Mouse (Mus musculus) erythroblast, embryonic 14.5 days (primary cell): ENCODE measurements around the gene Mta1. TPM values are rescaled to one million over a fixed set of nuclear protein-coding genes. Genes with fewer than 3 reads are reported as not detected.

Source experiments
- H3K27me3 ChIP-seq: 2 replicates; pipeline ENCODE4 v1.6.1; 2012; ENCODE audit warnings: inconsistent platforms; ENCODE audit not compliant: control insufficient read depth
- H3K36me3 ChIP-seq: 2 replicates; pipeline ENCODE4 v1.6.1; 2012; ENCODE audit warnings: mild to moderate bottlenecking, inconsistent platforms; ENCODE audit not compliant: control insufficient read depth
- H3K4me1 ChIP-seq: 2 replicates; pipeline ENCODE4 v1.6.1; 2012; ENCODE audit warnings: inconsistent platforms; ENCODE audit not compliant: control insufficient read depth
- H3K4me3 ChIP-seq: replicated peaks from 2 replicates; pipeline ENCODE3; 2012; ENCODE audit warnings: moderate library complexity, mild to moderate bottlenecking, inconsistent platforms
- H3K9me3 ChIP-seq: 2 replicates; pipeline ENCODE4 v1.6.1; 2012; ENCODE audit warnings: low read length, inconsistent platforms, mixed read lengths; ENCODE audit not compliant: control insufficient read depth
- GATA1 ChIP-seq: IDR thresholded peaks from 2 replicates; pipeline ENCODE4 v1.6.1; 2012; ENCODE audit warnings: low read length, inconsistent platforms, mixed read lengths
- TAL1 ChIP-seq: IDR thresholded peaks from 3 replicates; pipeline ENCODE4 v1.6.1; 2012; ENCODE audit warnings: low read length, inconsistent platforms, mixed read lengths
- polyA plus RNA-seq: library from polyadenylated mRNA; stranded (reverse); fragments of >175 nt; gene quantifications from 2 replicates; pipeline ENCODE4 v1.2.3, GENCODE M21; 2012

Mta1 gene
- polyA plus RNA-seq, 1 experiment = 18.5 TPM

DNA sequence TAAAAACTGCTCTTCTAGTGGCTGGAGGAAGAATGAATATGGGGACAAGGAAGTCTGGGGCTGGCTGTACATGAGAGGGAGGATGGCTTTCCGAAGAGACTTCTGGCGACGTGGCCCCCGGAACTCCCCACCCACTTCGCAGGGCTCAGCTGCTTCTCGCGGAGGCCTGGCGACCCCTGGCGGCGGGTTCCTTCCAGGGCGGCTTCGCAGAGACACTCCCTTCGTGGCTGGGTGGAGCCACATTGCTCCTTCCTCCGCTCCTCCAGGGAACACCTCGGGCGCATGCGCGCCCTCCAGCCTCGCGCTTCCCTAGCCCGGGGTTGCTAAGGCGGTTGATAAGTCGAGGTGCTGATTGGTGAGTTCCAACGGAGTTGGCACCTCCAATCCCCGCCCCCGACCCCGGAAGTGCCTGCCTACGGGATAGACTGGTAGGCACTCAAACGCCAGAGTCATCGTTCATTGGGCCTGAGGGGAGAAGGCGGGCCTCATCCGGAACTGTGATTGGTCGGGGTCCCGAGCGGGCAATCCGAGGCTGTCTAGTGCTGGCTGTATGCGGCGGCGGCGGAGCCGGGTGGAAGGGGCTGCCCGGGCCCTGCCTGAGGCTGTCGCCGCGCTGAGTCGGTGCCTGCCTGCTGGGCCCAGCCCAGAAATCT is 57.9 kb downstream of the Mta1 start, which contains the start of gene Tedc1:
Tedc1 (plus strand) TSS at position 535 of the 653 bp plus-strand sequence.
- Histone ChIP-seq H3K36me3 (peaks cover 27% of the 10 kb centered on the region), H3K4me3 (peak within 1 kb of the TSS; percentile 72), H3K4me1 (peaks cover 58% of the 10 kb centered on the region)

DNA sequence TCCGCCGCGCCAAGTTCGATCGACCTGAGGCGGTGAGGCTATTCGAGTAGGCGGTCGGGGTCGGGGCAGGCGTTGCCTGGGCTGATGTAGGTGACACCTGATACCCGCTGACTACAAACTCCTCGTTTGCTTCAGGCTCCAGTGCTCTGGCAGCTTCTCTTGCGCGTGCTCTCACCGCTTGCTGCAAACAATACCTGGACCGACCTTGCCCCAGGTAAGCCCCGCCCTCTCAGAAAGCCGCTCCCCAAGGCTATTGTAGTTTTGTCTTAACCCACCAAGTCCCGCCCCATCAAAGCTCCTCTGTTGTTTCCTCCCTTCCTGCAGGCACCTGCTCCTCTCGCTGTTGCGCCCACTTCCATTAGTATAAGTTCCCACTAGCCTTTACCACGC is 58.5 kb downstream of the Mta1 start:
- H3K4me1 ChIP-seq = peaks cover 53% of the 10 kb centered on the region
- TF ChIP-seq GATA1 = no peak
- TF ChIP-seq TAL1 = no peak
- peak overlapping the region; percentile 72 for H3K4me3 ChIP-seq
- peaks cover 32% of the 10 kb centered on the region for H3K36me3 ChIP-seq
- H3K27me3 ChIP-seq = peaks cover 23% of the 10 kb centered on the region
- H3K9me3 ChIP-seq = no peaks in the 10 kb centered on the region

More for the DNA sequence above, 57.9 kb downstream of the Mta1 start, which contains the start of gene Tedc1:
- Histone ChIP-seq H3K9me3 (no peaks in the 10 kb centered on the region), H3K27me3 (peaks cover 28% of the 10 kb centered on the region)
- no peak for TF ChIP-seq TAL1
- TF ChIP-seq GATA1 = no peak

DNA sequence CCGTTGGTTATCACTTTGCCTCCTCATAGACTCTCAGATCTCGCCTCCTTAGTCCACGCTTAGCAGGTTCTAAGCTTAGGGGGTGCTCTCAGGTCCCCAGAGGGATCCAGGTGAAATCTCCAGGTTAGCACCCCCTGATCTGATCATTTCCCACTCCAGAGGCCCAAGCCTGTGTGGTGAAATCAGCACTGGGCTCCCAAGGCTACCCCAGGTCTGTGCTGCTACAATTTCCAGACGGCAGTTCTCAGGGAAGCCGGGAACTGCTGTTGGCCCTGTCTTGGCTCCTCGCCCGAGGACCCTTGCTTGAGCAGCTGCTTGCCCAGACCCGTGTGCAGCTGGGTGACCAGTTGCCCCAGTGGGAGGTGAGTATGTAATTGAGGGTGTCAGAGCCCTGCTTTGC is 58.9 kb downstream of the Mta1 start:
- Histone ChIP-seq H3K27me3 (peaks cover 18% of the 10 kb centered on the region), H3K4me3 (peak overlapping the region; percentile 72), H3K4me1 (peaks cover 48% of the 10 kb centered on the region), H3K36me3 (peaks cover 37% of the 10 kb centered on the region), H3K9me3 (no peaks in the 10 kb centered on the region)
- TF ChIP-seq TAL1 (no peak), GATA1 (no peak)

- H3K36me3 ChIP-seq = peaks cover 42% of the 10 kb centered on the region
- H3K27me3 ChIP-seq = peaks cover 13% of the 10 kb centered on the region
- TF ChIP-seq GATA1 (no peak), TAL1 (no peak)
- H3K4me3 ChIP-seq = peak overlapping the region; percentile 72
- no peaks in the 10 kb centered on the region for H3K9me3 ChIP-seq
- peaks cover 43% of the 10 kb centered on the region for H3K4me1 ChIP-seq
These were observed 59.4 kb downstream of the Mta1 start for GRCm38 (mm10) chr12:113157521-113157920.

DNA sequence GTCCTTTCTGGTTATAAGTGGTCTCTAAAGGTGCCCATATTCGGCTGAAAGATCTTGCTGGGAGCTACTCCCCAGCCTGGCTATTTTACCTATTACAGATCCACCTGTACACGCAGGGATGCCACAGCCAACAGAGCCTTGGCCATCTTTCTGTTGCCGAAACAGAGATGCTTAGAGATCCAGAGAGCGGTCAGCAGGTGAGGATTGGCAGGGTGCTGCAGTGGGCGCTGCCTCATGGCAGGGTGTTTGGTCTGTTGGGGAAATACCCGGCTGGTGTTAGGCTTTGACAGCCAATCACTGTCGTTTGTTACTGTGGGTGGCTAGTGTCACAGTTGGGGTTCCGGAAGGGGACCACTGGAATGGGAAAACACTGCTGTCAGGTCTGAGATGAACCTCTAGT is 59.9 kb downstream of the Mta1 start:
- Histone ChIP-seq H3K4me1 (peaks cover 39% of the 10 kb centered on the region), H3K27me3 (peaks cover 9% of the 10 kb centered on the region), H3K36me3 (peaks cover 47% of the 10 kb centered on the region), H3K9me3 (no peaks in the 10 kb centered on the region), H3K4me3 (no peak overlapping the region)
- TF ChIP-seq TAL1 (no peak), GATA1 (no peak)

DNA sequence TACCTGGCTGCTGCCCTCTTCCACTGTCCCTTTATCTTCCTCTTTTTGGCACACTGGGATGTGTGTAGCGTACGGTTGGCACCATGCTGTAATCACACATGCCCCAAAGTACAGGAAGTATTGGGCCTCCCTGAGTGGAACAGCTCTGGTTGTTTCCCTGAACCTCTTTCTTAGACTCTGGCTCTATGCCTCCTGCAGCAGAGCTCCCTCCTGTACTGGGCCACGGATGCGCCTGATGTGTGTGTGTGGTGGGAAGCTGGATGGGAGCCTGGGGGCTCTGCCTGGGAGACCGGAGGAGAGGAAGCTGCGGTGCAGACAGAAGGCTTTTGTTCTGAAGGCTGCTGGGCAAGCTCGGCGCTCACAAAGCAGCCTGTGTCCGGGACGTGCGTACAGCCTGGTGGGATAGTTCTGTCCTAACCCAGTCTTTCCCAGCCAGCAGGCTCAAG is 65.5 kb downstream of the Mta1 start:
- no peaks in the 10 kb centered on the region for H3K27me3 ChIP-seq
- no peak for TF ChIP-seq GATA1
- TF ChIP-seq TAL1 = no peak
- H3K9me3 ChIP-seq = no peaks in the 10 kb centered on the region
- no peak overlapping the region for H3K4me3 ChIP-seq
- peaks cover 56% of the 10 kb centered on the region for H3K36me3 ChIP-seq
- peaks cover 7% of the 10 kb centered on the region for H3K4me1 ChIP-seq

DNA sequence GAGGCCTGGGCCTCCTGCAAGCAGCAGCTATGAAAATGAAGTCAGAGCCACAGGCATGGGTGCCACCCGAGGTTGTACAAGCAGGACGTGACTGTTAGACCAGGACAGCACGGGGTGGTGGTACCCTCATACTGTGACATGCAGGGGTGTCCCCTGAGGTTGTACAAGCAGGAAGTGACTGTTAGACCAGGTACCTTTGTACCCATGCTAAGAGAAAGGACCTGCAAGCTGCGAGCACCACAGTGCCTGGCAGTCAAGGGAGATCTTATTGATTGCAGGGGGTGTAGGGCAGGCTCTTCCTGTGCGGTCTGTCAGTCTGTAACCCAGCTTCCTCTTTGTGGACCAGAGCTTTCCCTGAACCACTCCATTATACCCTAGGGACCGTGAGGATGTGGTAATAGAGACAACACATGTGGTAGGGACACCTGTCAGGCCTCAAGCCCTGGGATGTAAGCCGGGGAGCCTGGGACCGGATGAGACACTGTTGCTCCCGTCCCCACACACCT is 70.0 kb downstream of the Mta1 start:
- peaks cover 5% of the 10 kb centered on the region for H3K4me1 ChIP-seq
- peaks cover 18% of the 10 kb centered on the region for H3K36me3 ChIP-seq
- no peaks in the 10 kb centered on the region for H3K27me3 ChIP-seq
- TF ChIP-seq TAL1 (no peak), GATA1 (no peak)
- no peaks in the 10 kb centered on the region for H3K9me3 ChIP-seq
- H3K4me3 ChIP-seq = no peak overlapping the region

GRCm38 (mm10) chr12:113176960-113177725 is 79.1 kb downstream of the Mta1 start:
- Histone ChIP-seq H3K9me3 (no peaks in the 10 kb centered on the region), H3K4me1 (no peaks in the 10 kb centered on the region), H3K36me3 (no peaks in the 10 kb centered on the region), H3K27me3 (no peaks in the 10 kb centered on the region), H3K4me3 (no peak overlapping the region)
- TF ChIP-seq TAL1 (no peak), GATA1 (no peak)

GRCm38 (mm10) chr12:113181020-113181419 is 82.9 kb downstream of the Mta1 start:
- Histone ChIP-seq H3K36me3 (no peaks in the 10 kb centered on the region), H3K4me3 (no peak overlapping the region), H3K27me3 (peaks cover 17% of the 10 kb centered on the region), H3K4me1 (no peaks in the 10 kb centered on the region), H3K9me3 (no peaks in the 10 kb centered on the region; the same call in 1 of the 2 replicates)
- no peak for TF ChIP-seq TAL1
- no peak for TF ChIP-seq GATA1
